Mouse (Mus musculus) C2C12 (cell line): ENCODE measurements around the gene Coa3.

Source experiments
- CTCF ChIP-seq: IDR thresholded peaks from one replicate; pipeline ENCODE4 v1.5.1; 2011; ENCODE audit not compliant: control insufficient read depth, insufficient read depth, insufficient read length
- FOSL1 ChIP-seq: IDR thresholded peaks from one replicate; pipeline ENCODE4 v1.8.0; 2011; ENCODE audit warnings: mild to moderate bottlenecking, low read length; ENCODE audit not compliant: poor library complexity, insufficient read depth, severe bottlenecking

DNA sequence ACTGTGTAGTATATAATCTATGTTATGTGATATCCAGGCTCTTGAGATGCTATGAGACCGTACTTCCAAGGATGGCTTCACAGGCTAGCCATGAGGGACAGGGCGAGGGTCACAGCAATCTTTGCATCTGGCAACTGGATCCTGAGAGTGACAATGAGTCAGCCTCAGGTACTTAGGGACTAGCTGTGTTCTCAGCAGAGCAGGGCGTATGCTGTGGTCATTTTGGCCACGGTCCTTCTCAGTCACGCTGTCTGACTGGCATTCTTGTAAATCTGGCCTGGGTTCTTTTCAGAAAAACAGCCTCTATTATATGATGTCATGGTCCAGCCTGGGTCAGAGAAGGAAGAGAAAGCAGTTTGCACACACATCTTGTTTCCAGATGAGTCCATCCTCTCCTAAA lies 42.1 kb downstream of the Coa3 start:
- TF ChIP-seq FOSL1, result no peak
- no peak for TF ChIP-seq CTCF
